Mouse (Mus musculus) c-Kit-positive CD71-positive TER-119-positive erythroid progenitor cells, embryonic 14.5 days (primary cell): ENCODE results near the gene Pkd1.

Experiments
- DNase-seq: peaks from one replicate; pipeline ENCODE4 v3.0.0-alpha.2; 2013; ENCODE audit warnings: low spot score

Pkd1 gene

DNA sequence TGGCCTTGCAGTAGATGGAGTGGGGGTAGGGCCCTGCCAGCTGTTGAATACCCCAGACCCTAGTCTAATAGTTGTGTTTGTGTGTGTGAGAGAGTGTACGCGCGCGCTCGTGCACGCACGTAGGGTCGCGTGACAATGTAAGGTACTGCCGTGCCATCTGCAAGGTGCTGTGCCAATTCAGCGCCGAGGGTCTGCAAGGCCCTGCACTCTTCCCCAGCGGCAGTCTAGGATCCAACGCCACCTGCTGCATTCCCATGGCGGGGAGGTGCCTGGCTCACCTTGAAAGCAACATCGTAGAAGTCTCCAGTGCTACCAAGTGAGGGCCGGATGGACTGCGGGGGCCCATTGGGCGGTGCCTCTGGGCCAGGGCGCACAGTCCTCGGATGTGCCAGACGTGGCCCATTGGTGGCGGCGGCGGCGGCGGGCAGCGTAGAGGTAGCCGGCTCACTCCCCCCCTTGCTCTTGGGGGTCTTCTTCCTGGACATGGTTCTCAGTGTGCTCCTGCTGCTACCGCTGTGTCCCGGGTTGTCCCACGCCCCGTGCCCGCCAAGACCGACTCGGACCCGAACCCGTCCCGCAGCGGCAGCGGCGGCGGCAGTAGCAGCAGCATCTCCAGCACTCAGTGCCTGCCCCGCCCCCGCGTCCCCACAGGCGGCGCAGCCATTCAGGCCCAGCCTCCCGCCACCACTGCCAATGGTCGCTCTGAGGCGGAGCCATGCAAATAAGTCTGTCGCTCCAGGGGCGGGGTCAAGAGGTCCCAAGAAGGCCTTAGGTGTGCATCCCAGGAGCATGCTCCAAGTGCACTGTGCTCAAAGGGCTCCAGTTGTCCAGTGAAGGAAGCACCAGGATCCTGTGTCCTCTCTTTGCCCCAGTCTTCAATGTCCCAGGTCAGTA lies 16.3 kb upstream of the Pkd1 start:
- DNase-seq, result peak; percentile 89

GRCm38 (mm10) chr17:24534160-24534718 lies 15.4 kb upstream of the Pkd1 start, which contains the start of gene Rab26:
Gene Rab26 (minus strand): TSS chr17:24534210.
- no peak for DNase-seq

GRCm38 (mm10) chr17:24535300-24535699 lies 14.3 kb upstream of the Pkd1 start:
- no peak for DNase-seq

GRCm38 (mm10) chr17:24537536-24537935 lies 12.1 kb upstream of the Pkd1 start:
- DNase-seq, result no peak

DNA sequence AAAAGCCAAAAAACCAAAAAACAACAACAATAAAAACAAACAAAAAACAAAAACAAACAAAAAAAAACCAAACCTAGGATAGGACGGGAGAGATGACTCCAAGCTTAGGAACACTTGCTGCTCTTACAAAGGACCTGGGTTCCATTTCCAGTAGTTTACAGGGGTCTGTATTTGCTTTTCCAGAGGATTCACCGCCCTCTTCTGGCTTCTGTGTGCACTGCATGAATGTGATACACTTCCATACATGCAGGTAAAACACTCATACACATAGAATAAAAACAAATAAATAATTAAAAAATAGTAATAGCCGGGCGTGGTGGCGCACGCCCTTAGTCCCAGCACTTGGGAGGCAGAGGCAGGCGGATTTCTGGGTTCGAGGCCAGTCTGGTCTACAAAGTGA lies 10.7 kb upstream of the Pkd1 start:
- peak; percentile 60 for DNase-seq

- peak; percentile 58 for DNase-seq
Measured at GRCm38 (mm10) chr17:24540375-24540774, 9.3 kb upstream of the Pkd1 start.

DNA sequence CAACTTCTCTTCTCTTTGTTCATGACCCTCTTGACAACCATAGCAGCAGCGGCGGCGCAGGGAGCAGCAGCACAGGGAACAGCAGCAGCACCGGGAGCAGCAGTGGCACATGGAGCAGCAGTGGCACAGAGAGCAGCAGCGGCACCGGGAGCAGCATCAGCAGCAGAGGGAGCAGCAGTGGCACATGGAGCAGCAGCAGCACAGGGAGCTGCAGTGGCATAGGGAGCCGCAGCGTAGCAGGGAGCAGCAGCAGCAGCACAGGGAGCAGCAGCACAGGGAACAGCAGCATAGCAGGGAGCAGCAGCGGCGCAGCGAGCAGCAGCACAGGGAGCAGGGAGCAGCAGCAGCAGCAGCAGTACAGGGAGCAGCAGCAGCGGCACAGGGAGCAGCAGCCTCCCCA lies 5.0 kb upstream of the Pkd1 start:
- no peak for DNase-seq

DNA sequence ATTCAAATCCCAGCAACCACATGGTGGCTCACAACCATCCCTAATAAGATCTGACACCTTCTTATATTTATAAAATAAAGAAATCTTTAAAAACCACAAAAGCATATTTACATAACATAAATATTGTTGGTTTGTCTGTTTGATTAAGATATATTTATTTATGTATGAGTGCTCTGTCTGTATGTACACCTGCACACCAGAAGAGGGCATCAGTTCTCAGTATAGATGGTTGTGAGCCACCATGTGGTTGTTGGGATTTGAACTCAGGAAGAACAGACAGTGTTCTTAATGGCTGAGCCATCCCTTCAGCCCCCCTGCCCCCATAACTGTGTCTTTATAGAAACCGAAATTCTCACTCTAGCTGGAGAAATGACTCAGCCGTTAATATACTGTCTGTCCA lies 4.4 kb upstream of the Pkd1 start:
- no peak for DNase-seq

- no peak for DNase-seq
Measured at GRCm38 (mm10) chr17:24546234-24546633, 3.4 kb upstream of the Pkd1 start.

DNA sequence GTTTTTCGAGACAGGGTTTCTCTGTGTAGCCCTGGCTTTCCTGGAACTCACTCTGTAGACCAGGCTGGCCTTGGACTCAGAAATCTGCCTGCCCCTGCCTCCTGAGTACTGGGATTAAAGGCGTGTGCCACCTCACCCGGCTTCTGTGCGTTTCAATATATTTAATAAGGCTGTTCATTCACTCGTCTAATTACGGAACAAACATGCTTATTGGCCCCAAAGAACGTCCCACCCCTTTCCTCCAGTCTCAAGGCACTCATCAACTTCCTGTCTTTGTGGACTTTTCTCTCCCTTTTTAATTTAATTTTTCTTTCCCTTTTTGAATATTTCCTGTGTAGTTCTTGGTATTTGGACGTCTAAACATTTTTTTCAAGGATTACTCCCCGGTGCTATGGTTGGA lies 1.2 kb upstream of the Pkd1 start:
- DNase-seq, result peak; percentile 57

- peak; percentile 64 for DNase-seq
Measured at GRCm38 (mm10) chr17:24548921-24549617, 565 bp upstream of the Pkd1 start.

DNA sequence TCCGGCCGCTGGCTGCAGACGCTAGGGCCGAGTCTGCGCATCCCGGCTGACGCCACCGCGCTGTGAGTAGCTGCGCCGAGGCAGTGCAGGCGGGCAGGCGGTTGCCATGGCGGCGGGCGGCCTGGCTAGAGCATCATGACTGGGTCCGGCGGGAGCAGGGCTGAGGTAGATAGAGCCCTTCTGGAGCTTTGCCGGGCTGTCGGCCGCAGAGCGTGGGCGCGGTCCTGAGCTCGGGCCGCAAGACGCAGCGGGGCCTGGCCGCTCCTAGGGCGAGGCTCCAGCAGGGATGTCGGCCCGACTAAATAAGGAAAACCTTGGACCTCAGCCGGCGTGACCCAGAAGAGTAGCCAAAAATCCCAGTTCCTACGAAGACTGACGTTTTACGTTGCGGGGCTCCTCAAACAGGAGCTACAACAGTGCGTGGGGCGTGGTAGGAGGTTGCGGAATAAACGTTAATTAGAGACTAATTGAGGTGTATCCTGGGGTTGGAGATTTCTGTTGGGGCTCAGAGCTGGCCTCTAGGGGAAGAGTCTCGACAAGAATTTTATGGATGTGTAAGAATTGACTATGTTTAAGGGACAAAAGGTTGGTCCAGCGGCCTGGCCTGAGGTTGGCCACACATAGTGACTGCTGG lies 899 bp downstream of the Pkd1 start:
- DNase-seq, result peak; percentile 58

- no peak for DNase-seq
Measured at GRCm38 (mm10) chr17:24551050-24551444, 1.4 kb downstream of the Pkd1 start.

DNA sequence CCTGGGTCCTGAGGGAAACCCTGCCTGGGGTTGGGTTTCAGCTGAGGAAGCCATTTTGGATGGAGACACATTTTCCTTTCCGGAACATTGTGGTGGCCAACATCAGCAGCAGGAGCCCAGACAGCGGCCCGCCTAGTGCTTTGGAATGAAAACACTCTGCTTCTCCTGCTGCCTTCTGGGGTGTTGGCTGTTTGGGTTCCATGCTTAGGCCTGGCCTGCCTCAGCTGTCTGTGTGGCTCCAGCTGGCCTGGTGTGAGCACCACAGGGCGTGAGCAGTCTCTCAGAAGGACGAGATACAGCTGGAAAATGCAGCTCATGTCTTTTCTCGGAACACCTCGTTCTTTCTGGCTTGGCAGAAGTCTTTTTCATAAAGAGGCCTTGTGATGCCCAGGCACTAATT lies 7.5 kb downstream of the Pkd1 start:
- DNase-seq, result no peak

DNA sequence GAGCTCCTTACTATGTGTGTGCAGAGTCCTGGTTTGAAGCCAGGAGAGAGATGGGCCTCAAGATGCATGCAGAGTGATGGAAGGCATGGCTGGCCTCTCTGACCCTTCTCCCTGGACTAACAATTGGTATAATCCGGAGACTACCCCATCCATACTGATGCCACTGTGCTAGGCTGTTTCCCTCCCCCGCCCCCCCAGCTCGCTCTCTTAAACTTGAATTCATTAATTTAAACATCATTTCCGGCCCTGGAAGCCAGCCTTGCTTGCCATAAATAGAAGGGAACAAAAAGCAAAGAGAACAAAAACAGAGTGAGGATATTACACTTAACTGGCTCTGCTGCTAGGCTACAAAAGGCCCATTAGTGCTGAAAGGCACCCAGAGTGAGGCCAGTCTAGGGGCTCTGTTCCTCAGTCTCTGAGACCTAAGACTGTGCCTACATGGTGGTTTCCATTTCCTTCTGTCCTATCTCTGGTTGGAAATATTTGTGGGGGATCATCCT lies 9.0 kb downstream of the Pkd1 start:
- DNase-seq, result no peak

- no peak for DNase-seq
Measured at GRCm38 (mm10) chr17:24559146-24559545, 9.5 kb downstream of the Pkd1 start.

- DNase-seq, result no peak
Measured at GRCm38 (mm10) chr17:24560301-24561028, 10.8 kb downstream of the Pkd1 start.

DNA sequence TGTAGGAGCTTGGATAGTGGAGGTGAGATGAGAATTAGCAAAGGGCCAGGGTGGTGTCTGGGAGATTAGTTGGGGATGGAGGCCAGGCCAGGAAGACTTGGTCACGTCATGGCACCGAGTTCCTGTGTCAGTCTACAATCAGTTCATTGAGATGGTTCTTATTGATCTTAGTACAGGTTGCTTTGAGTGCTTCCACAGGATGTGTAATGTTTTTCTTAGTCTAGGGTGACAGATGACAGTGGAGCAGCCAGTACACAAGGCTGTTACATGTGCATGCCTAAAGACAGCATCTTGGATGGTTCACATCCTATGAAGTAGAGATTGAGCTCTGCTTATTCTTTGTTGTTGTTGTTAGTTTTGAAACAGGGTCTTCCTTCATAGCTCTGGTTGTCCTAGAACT lies 12.0 kb downstream of the Pkd1 start:
- no peak for DNase-seq

- no peak for DNase-seq
Measured at GRCm38 (mm10) chr17:24563638-24564037, 14.0 kb downstream of the Pkd1 start.

DNA sequence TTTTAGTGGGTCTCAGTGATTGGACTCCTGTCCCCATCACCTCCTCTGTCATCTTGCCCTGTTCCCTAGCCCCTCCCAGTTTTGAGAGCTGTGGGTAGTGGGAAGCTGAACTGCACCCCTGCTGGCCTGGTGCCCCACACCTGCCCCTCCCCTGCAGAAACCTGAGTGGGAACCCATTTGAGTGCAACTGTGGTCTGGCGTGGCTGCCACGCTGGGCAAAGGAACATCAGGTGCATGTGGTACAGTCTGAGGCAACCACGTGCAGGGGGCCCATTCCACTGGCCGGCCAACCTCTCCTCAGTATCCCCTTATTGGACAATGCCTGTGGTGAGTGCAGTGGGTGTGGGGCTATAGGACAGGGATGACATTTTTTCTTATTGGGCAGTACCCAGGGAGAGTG lies 14.8 kb downstream of the Pkd1 start:
- DNase-seq, result no peak

- DNase-seq, result no peak
Measured at GRCm38 (mm10) chr17:24565092-24565491, 15.5 kb downstream of the Pkd1 start.

GRCm38 (mm10) chr17:24565792-24566191 lies 16.2 kb downstream of the Pkd1 start:
- no peak for DNase-seq
